Mouse (Mus musculus): ENCODE measurements around the gene Sirpa.

GRCm38 (mm10) chr2:129556081-129556480 lies 36.6 kb upstream of the Sirpa start:
- TF ChIP-seq POLR2A (IDR thresholded peaks at IDR 0.05; ENCODE audit: borderline replicate concordance, extremely low read depth, low read depth, low read length) (no peak), CTCF (IDR thresholded peaks at IDR 0.05; ENCODE audit: insufficient read depth, low read length) (no peak)

Measured in lung, adult 2 months (tissue).